Mouse (Mus musculus): ENCODE data around the gene Grcc10.

The Grcc10 gene

GRCm38 (mm10) chr6:124732476-124733370 lies 8.5 kb downstream of the Grcc10 start:
- DNase-seq (ENCODE audit: low spot score in 2 of 2), result peak; percentile 65 to 85

DNA sequence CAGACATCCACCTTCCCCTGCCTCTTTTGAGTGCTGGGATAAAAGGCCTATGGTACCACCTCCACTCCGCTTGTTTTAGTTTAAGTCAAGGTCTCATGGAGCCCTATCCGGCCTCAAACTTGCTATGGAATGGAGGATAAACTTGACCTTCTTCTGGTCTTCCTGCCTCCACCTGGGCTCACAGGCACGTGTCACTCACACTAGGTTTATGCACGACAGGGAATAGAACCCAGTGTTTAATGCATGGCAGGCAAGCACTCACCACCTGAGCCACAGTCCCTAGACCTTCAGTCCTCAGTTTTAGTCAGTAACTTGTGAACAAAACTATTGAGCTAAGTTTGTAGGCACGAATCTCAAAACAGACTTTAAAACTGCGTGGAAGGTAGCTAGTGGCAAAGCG lies 10.1 kb downstream of the Grcc10 start:
- DNase-seq (ENCODE audit: low spot score in 2 of 2), result no peak

GRCm38 (mm10) chr6:124729850-124730705 lies 11.1 kb downstream of the Grcc10 start:
- peak; percentile 36 to 47 for DNase-seq (ENCODE audit: low spot score in 2 of 2)

- DNase-seq (ENCODE audit: low spot score in 2 of 2), result no peak
Measured at GRCm38 (mm10) chr6:124728621-124729020, 12.6 kb downstream of the Grcc10 start.

- no peak for DNase-seq (ENCODE audit: low spot score in 2 of 2)
Measured at GRCm38 (mm10) chr6:124724472-124724871, 16.7 kb downstream of the Grcc10 start.

DNA sequence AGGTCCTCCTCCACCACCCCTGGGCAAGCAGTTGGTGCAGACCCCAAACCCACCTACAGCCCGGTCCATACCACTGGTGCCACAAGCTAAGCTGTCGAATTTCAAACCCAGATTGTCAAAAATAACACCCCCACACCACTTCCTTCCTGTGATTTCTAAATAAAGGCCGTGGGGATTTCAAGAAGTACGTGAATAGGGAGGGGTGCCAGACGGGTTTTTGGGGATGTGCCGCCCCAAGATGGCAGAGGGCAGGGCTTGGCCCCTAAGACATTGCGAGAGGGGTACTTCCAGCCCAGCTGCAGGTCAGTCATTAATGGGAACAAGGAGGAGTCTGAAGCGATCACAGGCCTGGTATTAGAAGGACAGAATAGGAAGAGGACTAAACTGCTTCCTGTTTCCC lies 17.6 kb downstream of the Grcc10 start:
- no peak for DNase-seq (ENCODE audit: low spot score in 2 of 2)

DNA sequence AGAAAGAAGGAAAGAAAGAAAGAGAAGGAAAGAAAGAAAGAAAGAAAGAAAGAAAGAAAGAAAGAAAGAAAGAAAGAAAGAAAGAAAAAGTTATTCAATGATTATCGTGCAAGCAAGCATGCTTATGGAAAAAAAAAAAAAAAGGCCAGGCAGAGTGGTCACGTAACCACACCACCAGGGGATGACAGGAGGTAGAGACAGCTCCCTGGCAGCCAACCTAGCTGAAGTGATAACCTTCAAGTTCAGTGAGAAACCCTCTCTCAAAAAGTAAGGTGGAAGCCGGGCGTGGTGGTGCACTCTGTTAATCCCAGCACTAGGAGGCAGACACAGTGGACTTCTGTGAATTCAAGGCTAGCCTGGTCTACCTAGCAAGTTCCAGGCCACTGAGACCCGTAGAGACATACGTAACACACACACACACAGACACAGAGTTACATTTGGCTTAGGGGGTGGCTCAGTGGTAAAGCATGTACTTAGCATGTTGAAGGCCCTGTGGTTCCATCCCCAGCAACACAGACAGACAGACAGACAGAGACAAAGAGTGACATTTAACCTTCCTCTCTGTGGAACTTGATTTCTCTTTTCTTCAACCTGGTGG lies 18.2 kb downstream of the Grcc10 start:
- DNase-seq (ENCODE audit: low spot score in 2 of 2), result no peak

DNA sequence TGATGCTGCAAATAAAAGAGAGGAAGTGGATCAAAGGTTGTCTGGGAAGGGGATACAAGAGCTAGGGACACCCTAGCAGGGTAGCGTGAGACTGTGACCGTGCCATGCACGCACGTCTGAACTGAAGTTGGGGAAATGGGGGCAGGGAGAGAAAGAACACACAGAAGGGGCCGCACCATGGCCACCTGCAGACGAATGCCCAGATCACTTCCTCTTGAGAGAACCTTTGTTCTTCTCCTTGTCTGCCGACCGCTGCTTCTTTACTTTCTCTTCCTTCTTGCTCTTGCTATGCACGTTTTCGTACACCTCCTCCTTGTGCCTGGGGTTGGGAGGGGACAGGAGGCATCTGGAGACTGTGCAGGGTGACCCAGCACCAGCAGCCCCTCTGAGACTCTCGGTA lies 20.3 kb downstream of the Grcc10 start:
- peak; percentile 33 to 61 for DNase-seq (ENCODE audit: low spot score in 2 of 2)

DNA sequence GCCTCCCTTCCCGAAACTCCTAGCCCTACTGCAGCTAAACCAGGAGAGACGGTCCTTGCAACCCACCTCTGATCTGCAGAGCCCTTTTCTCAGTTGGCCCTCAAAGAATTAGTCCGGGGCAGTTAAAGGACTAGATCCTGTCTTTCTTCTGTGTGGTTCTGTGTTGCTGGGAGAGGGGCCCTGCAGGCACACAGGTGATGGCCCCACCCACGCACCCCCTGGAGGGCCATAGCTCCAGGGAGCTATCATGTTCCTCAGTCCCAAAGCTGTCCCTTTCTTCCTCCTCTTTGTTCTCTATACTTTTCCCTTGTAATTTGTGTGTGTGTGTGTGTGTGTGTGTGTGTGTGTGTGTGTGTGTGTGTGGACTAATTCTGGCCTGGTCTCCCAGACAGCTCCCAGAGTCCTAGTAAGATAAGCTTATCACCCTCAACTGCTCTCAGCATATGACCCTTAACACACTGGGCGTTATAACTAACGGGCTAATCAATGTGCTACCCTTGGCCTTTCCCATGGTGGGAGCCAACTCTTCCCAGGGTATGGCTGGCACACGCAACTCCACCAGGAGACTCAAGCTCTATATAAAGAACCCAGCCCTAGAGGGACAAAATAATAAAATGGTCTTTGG lies 21.7 kb downstream of the Grcc10 start:
- peak; percentile 40 to 58 for DNase-seq (ENCODE audit: low spot score in 2 of 2)

GRCm38 (mm10) chr6:124718703-124719102 lies 22.5 kb downstream of the Grcc10 start:
- no peak for DNase-seq (ENCODE audit: low spot score in 2 of 2)

GRCm38 (mm10) chr6:124717968-124718367 lies 23.2 kb downstream of the Grcc10 start:
- DNase-seq (ENCODE audit: low spot score in 2 of 2), result no peak

GRCm38 (mm10) chr6:124716864-124717490 lies 24.2 kb downstream of the Grcc10 start:
- DNase-seq (ENCODE audit: low spot score in 2 of 2), result peak; percentile 31 to 72

DNA sequence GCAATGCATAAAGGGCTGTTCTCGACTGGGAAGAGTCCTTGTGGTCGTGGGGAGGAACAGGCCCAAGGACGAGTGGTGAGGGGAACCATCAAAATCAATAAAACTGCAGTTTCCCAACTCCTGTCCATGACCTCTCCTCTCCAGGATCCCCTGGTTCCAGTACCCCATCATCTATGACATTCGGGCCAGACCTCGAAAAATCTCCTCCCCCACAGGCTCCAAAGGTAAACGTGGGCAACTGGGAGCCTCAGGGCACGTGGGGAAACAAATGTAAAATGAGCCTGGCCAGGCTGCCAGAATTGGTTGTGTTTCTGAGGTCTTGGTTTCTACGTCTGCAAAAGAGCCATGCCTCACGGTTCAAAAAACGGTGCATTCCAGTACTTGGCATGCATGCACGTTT lies 28.3 kb downstream of the Grcc10 start:
- no peak for DNase-seq (ENCODE audit: low spot score in 2 of 2)

- peak; percentile 93 to 99 for DNase-seq (ENCODE audit: low spot score in 2 of 2)
Measured at GRCm38 (mm10) chr6:124711824-124712782, 29.1 kb downstream of the Grcc10 start, which contains the start of the genes Emg1 and Phb2. Gene Emg1, minus strand, starts transcription at chr6:124712178. Gene Phb2, plus strand, starts transcription at chr6:124712336.

GRCm38 (mm10) chr6:124708289-124708889 lies 32.8 kb downstream of the Grcc10 start:
- DNase-seq (ENCODE audit: low spot score in 2 of 2), result no peak

- DNase-seq (ENCODE audit: low spot score in 2 of 2), result no peak
Measured at GRCm38 (mm10) chr6:124706061-124706627, 35.0 kb downstream of the Grcc10 start.

- DNase-seq (ENCODE audit: low spot score in 2 of 2), result no peak
Measured at GRCm38 (mm10) chr6:124704417-124704816, 36.8 kb downstream of the Grcc10 start.

- DNase-seq (ENCODE audit: low spot score in 2 of 2), result no peak
Measured at GRCm38 (mm10) chr6:124703789-124704188, 37.4 kb downstream of the Grcc10 start.

DNA sequence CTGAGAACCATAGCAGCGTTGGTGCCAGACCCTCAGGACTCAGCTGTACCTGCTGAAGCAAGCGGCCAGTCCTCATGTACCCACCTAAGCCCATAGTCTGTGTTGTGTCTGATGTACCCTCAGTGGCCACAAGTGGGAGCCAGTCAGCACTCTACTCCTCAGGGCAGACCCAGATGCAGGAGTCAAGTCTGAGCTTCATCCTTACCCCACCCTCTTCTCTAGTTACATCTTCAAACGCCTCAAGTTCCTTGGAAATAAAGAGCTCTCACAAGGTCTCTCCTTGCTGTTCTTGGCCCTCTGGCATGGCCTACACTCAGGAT lies 38.4 kb downstream of the Grcc10 start:
- peak; percentile 70 to 84 for DNase-seq (ENCODE audit: low spot score in 2 of 2)

All from spleen, postnatal 10 days (tissue).